Mouse (Mus musculus) right cerebral cortex, postnatal 25 days (tissue): ENCODE results near the gene Colq.

Source experiments
- DNase-seq: peaks from one replicate; pipeline ENCODE4 v3.0.0; 2022

Gene Colq

GRCm38 (mm10) chr14:31574903-31575665, 16.1 kb downstream of the Colq start:
- DNase-seq = no peak

DNA sequence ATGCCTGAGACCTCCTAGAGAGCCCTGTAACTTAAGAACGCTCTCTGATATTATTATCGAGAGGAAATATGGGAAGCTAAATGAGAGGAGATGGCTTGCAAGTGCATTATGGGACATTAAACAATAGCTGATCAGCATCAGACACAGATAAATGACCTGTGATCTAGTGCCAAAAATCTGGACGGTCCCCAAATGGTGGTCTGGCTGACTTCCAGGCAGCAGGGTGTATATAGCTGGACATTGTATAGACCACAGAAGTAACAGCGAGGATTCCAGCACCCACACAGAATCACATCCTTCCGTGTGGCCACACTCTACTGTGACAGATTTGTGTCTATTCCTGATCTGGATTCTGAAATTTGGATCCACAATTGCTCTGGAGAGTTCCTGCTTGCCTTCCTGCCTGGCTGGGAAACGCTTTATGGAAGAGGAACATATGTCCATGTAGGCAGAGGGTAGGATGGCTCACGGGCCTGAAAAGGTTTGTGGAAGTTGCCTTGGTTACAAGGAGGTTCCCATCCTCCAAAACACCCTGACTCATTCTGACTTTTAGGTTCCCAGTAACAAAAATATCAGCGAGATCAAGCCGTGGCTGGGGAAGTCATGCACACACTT, 18.5 kb downstream of the Colq start:
- DNase-seq = peak; percentile 58

DNA sequence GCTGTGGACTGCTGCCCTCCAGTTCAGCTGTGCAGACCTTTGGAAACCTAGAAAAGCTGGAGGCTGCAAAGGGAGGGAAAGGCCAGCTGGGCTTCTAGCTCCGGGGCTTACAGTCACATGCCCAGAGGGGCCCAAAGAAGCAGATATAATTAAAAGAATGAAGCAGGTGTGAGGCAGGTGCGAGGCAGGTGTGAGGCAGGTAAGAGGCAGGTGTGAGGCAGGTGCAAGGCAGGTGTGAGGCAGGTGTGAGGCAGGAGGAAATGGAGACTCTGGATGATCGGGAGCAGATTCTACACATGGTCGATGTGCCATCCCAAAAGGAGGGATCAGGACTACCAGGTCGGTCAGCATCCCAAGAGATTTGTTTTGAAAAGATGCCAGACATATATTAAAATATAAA, 19.7 kb downstream of the Colq start:
- DNase-seq = no peak

- no peak for DNase-seq
These were observed 20.8 kb downstream of the Colq start for GRCm38 (mm10) chr14:31570131-31570951.

- no peak for DNase-seq
These were observed 22.0 kb downstream of the Colq start for GRCm38 (mm10) chr14:31569151-31569631.

DNA sequence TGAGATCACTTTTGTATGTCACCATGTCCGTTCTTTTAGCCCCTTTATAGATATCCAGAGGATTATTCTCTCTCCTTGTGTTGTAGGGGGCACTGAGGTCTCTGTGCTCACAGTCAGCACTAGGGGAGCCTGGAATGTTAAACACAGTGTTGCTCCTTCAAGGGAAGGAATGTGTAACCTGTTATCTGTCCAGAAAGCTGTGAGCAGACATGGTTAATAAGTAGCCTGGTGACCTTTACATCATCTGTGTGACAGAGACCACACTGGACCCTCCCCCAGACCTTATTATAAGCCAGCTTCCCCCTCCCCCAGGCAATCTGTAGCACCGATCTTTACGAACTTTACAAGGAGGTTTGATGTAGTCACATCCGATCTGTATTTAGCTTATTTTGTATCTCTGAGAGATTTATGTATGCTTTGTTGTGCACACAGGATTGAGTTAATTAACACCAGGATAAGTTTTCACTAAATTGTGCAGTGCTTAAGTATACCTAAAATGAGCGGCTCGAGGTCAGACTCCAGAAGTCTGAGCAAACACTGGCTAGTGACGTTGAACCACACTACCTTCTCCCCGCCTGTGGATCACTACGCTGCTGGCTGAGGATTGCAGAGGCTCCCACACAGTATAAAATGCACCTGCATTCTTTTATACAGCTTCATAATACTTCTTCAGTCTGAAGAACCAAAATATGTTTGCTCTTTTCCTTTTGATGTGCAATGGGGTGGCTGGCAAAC, 25.5 kb downstream of the Colq start:
- no peak for DNase-seq

DNA sequence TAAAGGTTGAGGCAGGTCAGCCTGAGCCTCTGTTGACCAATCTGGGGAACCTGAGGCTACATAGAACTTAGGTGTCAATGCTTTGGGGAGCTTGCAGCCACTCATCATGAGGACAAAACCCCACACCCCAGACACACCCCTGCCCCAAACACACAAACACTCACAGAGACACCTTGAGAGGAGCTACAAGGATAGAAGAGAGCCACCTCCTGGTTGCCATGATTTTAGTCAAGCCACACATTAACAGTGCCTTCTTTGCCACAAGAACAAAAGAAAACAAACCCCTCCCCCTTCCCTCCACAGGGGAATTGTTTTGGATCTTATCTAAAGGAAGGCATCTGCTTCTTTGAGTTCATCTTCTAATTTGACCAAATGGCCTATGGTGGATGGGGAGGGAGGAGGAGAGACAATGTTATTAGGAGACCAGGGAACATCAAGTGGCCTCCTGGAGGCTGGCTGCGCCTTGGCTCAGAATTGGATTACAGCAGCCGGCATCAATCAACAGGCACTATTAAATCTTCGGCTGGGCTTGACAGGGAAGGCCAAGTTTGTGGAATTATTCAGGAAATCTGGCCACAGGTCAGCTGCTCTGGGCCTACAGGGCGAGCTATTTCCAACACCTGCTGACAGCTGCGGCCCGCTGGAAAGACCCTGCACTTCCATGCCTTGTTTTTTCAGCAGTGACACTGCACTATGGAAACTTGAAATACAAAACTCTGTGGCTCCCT, 26.5 kb downstream of the Colq start:
- DNase-seq = no peak

DNA sequence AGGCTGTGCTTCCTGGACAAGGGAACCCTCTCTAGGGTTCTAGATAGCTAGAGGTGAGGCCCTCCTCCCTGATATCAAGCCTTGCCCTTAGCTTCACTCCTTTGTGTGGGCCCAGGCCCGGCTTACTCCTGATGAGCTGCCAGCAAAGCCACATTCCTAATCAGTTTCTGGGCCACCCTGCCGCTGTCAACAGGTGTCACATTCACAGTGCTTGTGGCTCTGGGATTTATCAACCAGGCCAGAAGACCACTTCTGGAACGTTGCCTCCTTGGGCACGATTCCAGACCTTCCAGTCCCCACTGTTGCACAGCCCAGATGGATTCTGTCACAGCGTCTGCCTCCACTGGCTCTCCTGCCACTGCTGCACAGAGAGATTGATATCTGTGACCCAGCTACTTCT, 30.3 kb downstream of the Colq start:
- DNase-seq = no peak

DNA sequence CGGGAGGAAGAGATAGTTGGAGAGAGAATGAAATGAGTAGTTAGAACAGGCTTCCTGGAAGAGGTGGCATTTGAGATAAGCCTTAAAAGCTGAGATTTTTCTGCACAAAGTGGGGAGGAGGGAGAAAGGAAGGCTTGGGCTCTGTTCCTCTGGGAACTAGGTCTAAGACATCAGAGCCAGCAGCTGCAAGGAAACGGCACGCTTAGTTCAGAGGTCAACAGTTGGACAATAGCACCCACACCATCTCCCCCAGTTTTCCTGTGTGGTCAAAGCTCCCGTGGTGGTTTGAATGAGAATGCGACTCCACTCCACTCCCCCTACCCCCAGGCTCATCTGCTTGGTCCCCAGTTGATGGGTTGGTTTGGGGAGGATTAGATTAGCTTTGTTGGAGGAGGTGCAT, 31.9 kb downstream of the Colq start:
- DNase-seq = no peak

- DNase-seq = no peak
These were observed 33.4 kb downstream of the Colq start for GRCm38 (mm10) chr14:31557784-31558183.

- no peak for DNase-seq
These were observed 33.9 kb downstream of the Colq start for GRCm38 (mm10) chr14:31557273-31557672.

DNA sequence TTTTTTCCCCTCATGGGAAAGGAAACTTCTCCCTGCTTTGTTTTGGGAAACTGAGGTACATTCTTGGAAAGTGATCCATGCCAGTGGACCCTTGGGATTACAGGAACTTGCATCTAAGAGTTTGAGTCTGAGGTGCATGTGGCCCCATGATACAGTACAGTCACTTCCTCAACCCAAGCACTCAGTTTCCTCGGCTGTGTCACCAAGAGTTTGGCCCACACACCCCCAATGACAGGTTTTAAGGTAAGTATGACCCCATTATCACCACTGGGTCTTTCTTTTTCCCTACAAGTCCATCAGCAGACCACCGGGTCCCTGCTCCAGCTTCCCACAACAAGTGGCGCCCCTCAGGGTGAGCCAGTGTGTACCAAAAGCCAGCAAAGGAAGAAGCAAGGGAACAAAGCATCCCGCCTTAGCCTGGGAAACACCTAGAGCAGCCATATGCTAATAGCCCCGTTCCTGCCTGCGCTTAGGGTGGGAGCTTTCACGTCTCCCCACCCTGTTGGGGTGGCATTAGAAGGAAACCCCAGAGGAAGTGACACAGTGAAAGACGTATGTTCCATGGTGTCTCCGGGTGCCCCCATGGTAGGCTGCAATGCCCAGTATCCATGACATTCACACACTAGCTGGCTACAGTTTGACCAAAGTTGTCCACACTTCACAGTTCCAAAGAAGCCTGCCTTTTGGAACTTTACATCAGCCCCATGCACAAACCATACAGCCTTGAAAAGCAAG, 34.5 kb downstream of the Colq start:
- DNase-seq = no peak

GRCm38 (mm10) chr14:31555963-31556434, 35.1 kb downstream of the Colq start:
- peak; percentile 10 for DNase-seq

DNA sequence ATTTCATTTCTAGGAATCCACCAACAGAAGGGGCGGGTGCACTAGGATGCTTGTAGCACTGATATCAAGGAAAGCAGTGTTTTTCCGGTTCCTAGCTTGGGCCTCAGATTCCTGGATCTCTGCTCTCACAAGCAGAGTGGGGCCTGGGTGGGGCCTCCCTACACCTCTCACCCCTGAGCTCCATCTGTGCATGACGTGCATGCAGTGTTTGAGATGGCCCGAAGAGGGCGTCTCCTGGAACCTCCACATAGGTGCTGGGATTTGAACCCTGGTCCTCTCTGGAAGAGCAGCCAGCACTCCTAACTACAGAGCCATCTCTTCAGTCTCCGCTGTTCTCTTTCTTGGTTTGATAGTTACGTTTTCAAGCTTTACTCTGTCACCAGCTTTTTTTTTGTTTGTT, 36.1 kb downstream of the Colq start:
- no peak for DNase-seq

GRCm38 (mm10) chr14:31543885-31544442, 47.2 kb downstream of the Colq start:
- no peak for DNase-seq

DNA sequence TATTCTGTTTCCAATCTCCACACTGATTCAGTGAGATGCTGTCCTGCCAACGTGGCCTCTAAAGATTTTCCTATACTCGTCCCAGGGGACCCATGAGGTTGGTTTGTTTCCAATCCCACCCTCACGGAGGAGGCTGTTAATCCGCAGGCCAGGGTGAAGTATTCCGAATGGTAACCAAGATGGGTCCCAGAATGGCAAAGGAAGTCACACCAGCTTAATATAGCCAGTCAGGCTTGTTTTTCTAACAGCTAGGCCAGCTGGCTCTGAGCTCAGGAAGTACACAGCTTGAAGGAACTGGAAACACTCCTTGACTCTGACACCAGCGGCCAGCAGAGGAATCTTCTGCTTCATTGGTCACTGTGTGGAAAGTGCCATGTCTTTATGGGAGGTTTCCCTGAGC, 53.8 kb downstream of the Colq start:
- DNase-seq = no peak

DNA sequence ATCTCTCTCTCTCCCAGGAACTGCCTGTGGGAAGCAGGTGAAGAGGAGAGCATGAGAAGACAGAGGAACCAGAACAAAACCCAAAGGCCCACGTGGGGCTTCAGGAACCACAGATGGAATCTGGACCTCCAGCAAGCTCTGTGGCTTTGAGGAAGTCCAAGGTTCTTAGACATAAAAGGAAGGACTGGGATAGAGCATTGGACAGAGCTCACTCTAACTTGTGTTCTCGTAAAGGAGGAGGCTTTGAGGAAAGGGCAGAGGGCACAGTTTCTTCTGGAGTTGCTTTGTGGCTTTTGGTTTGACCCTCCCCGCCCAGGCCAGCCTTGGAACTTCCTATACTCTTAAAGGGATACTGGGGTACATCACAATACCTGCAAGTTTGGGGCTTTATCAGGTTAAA, 58.5 kb downstream of the Colq start:
- DNase-seq = no peak

DNA sequence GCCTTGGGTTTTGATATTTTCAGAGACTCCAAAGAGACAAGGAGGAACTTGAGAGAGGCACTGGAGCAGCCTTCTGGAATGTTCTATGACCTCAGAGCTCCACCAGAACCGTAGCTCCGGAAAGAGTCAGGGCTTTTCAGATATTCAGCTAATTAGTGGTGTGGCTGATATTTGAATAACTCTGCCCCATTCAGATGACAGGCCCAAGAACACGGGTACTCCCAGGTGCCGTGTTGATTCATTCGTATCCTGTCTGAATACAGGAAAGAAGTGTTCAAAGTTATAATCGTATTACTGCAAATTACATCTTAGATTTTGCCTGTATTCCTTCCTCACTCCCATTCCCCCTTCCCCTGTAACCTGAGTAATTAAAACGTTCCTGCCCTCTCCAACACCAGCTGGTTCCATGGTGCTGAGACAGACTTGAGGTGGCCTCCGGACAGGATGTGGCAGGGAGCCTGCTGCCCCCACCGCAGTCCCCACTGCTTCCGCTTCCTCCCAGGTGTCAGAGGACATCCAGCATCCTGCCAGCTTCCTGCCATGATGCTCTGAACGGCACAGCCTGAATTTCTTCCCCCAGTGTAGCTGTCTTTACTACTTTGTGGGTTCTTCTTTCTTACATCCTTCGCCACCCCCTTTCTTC, 59.5 kb downstream of the Colq start:
- DNase-seq = no peak

DNA sequence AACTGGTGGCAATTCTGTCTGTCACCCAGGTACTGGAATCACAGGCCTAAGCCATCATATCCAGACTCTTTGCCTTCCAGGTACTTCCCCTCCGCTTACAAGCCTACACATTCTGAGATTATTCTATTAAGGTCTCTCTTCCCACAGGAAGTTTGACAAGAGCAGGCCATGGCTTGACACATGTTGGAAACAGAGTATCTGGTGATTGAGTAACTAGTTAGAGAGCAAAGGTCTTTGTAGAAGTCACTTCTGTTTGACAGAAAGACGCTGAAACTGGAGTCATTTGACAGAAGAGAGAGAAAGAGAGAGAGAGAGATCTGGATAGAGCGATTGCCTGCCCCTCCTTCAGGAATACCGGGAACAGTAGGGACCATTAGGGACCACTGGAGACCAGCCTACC, 60.3 kb downstream of the Colq start:
- no peak for DNase-seq

DNA sequence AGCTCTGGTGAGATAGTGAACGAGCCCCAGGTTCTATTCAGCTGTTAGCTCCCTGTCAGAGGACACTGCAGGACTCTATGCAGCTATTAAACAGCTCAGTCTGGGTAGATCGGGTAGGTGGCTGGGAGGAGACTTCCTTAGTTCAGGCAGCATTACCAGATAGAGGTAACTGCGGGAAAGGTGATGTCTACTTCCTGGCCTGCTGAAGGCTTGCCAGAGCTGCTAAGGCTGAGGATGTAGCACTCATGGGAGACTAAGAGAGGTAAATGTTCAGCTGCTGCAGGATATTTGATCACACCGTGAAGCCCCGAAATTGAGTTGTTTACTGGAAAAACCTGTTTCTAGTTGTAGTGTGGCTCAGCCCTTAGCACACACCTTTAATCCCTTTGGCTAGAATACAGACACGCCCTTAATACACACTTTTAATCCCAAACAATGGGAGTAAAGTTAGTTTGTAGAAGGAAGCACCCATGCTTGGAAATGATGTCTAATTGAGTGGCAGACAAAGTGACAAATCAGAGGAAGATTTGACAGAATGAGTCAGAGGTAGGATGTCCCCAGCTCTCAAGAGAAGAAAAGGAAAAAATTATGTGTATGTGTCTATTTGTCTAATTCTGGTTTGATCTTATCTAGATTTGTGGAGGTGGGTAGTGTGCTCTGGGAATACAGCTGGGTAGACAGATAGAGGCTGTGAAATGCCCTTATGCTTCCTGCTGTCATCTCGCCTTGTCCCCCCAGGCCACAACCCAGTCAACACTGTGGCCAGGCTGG, 65.9 kb downstream of the Colq start:
- DNase-seq = no peak
